Mouse (Mus musculus) megakaryocyte, embryonic 14.5 days (primary cell): ENCODE data around the gene Chn1. TPM values are rescaled to one million over a fixed set of nuclear protein-coding genes. Genes with fewer than 3 reads are reported as not detected.

Experiments used
- H3K27me3 ChIP-seq: replicated peaks from 2 replicates; pipeline ENCODE3; 2012; ENCODE audit warnings: inconsistent platforms
- H3K36me3 ChIP-seq: replicated peaks from 2 replicates; pipeline ENCODE3; 2012; ENCODE audit warnings: low read length, inconsistent platforms, mixed read lengths
- H3K4me1 ChIP-seq: 2 replicates; pipeline ENCODE4 v1.6.1; 2012; ENCODE audit warnings: inconsistent platforms
- H3K4me3 ChIP-seq: replicated peaks from 2 replicates; pipeline ENCODE3; 2012; ENCODE audit warnings: moderate library complexity, mild to moderate bottlenecking, inconsistent platforms
- H3K9me3 ChIP-seq: 2 replicates; pipeline ENCODE4 v1.6.1; 2012; ENCODE audit warnings: inconsistent platforms
- FLI1 ChIP-seq: IDR thresholded peaks from 2 replicates; pipeline ENCODE4 v1.6.1; 2012; ENCODE audit warnings: low read length, inconsistent platforms, mixed read lengths
- GATA1 ChIP-seq: IDR thresholded peaks from 3 replicates; pipeline ENCODE4 v1.6.1; 2012; ENCODE audit warnings: mixed read lengths, low read length, inconsistent platforms, borderline replicate concordance
- polyA plus RNA-seq: library from polyadenylated mRNA; stranded (reverse); fragments of >175 nt; gene quantifications from 2 replicates; pipeline ENCODE4 v1.2.3, GENCODE M21; 2012; ENCODE audit warnings: low replicate concordance; ENCODE audit not compliant: insufficient read depth

Chn1 gene
- polyA plus RNA-seq, 1 experiment, result 1.1 TPM

GRCm38 (mm10) chr2:73655663-73656062, 119.5 kb downstream of the Chn1 start:
- H3K36me3 ChIP-seq, result no peaks in the 10 kb centered on the region
- no peak for TF ChIP-seq GATA1
- no peak overlapping the region for H3K4me3 ChIP-seq
- peaks cover 8% of the 10 kb centered on the region for H3K27me3 ChIP-seq
- H3K4me1 ChIP-seq, result peaks cover 5% of the 10 kb centered on the region
- no peaks in the 10 kb centered on the region for H3K9me3 ChIP-seq

- Histone ChIP-seq H3K9me3 (no peaks in the 10 kb centered on the region), H3K4me1 (no peaks in the 10 kb centered on the region), H3K27me3 (peaks cover 8% of the 10 kb centered on the region), H3K4me3 (no peak overlapping the region), H3K36me3 (no peaks in the 10 kb centered on the region)
- TF ChIP-seq GATA1, result no peak
- TF ChIP-seq FLI1, result no peak
Observed at GRCm38 (mm10) chr2:73654892-73655243, 120.3 kb downstream of the Chn1 start.

- Histone ChIP-seq H3K36me3 (no peaks in the 10 kb centered on the region), H3K4me1 (no peaks in the 10 kb centered on the region), H3K4me3 (no peak overlapping the region), H3K9me3 (no peaks in the 10 kb centered on the region), H3K27me3 (peaks cover 8% of the 10 kb centered on the region)
- TF ChIP-seq FLI1 (no peak), GATA1 (no peak)
Observed at GRCm38 (mm10) chr2:73654059-73654891, 120.9 kb downstream of the Chn1 start.

- Histone ChIP-seq H3K36me3 (no peaks in the 10 kb centered on the region), H3K9me3 (0 out of 2 replicates have a peak, but pooled peaks cover 4% of the 10 kb centered on the region), H3K4me1 (peaks cover 3% of the 10 kb centered on the region), H3K4me3 (no peak overlapping the region), H3K27me3 (peaks cover 3% of the 10 kb centered on the region)
- TF ChIP-seq GATA1, result no peak
- no peak for TF ChIP-seq FLI1
Observed at GRCm38 (mm10) chr2:73637688-73638087, 137.5 kb downstream of the Chn1 start.

- Histone ChIP-seq H3K9me3 (0 out of 2 replicates have a peak, but pooled peaks cover 4% of the 10 kb centered on the region), H3K4me3 (no peak overlapping the region), H3K27me3 (peaks cover 3% of the 10 kb centered on the region), H3K36me3 (no peaks in the 10 kb centered on the region), H3K4me1 (peaks cover 10% of the 10 kb centered on the region)
- TF ChIP-seq FLI1 (no peak), GATA1 (no peak)
Observed at GRCm38 (mm10) chr2:73636387-73636786, 138.8 kb downstream of the Chn1 start.

GRCm38 (mm10) chr2:73631816-73632215, 143.3 kb downstream of the Chn1 start:
- H3K4me3 ChIP-seq, result no peak overlapping the region
- no peaks in the 10 kb centered on the region for H3K36me3 ChIP-seq
- H3K4me1 ChIP-seq, result peaks cover 7% of the 10 kb centered on the region
- H3K9me3 ChIP-seq, result no peaks in the 10 kb centered on the region
- peaks cover 3% of the 10 kb centered on the region for H3K27me3 ChIP-seq
- TF ChIP-seq GATA1, result no peak

- Histone ChIP-seq H3K27me3 (peaks cover 7% of the 10 kb centered on the region), H3K9me3 (no peaks in the 10 kb centered on the region), H3K4me1 (peaks cover 20% of the 10 kb centered on the region; the same call in 1 of the 2 replicates), H3K4me3 (no peak overlapping the region), H3K36me3 (no peaks in the 10 kb centered on the region)
- no peak for TF ChIP-seq GATA1
- no peak for TF ChIP-seq FLI1
Observed at GRCm38 (mm10) chr2:73618486-73619052, 156.6 kb downstream of the Chn1 start.

GRCm38 (mm10) chr2:73616434-73617057, 158.6 kb downstream of the Chn1 start:
- TF ChIP-seq FLI1 (no peak), GATA1 (no peak)
- peaks cover 8% of the 10 kb centered on the region for H3K27me3 ChIP-seq
- no peak overlapping the region for H3K4me3 ChIP-seq
- no peaks in the 10 kb centered on the region for H3K9me3 ChIP-seq
- peaks cover 38% of the 10 kb centered on the region for H3K4me1 ChIP-seq
- H3K36me3 ChIP-seq, result no peaks in the 10 kb centered on the region

GRCm38 (mm10) chr2:73615456-73615855, 159.7 kb downstream of the Chn1 start:
- TF ChIP-seq GATA1 (no peak), FLI1 (no peak)

GRCm38 (mm10) chr2:73614303-73614702, 160.8 kb downstream of the Chn1 start:
- H3K4me1 ChIP-seq, result peaks cover 46% of the 10 kb centered on the region
- H3K27me3 ChIP-seq, result peaks cover 8% of the 10 kb centered on the region
- no peak for TF ChIP-seq FLI1
- no peak for TF ChIP-seq GATA1
- no peaks in the 10 kb centered on the region for H3K9me3 ChIP-seq
- no peak overlapping the region for H3K4me3 ChIP-seq
- H3K36me3 ChIP-seq, result no peaks in the 10 kb centered on the region

More at GRCm38 (mm10) chr2:73615456-73615855, 159.7 kb downstream of the Chn1 start:
- H3K4me1 ChIP-seq, result peaks cover 39% of the 10 kb centered on the region
- no peaks in the 10 kb centered on the region for H3K9me3 ChIP-seq
- H3K36me3 ChIP-seq, result no peaks in the 10 kb centered on the region
- H3K27me3 ChIP-seq, result peaks cover 8% of the 10 kb centered on the region
- H3K4me3 ChIP-seq, result no peak overlapping the region

- Histone ChIP-seq H3K4me3 (no peak overlapping the region), H3K4me1 (peaks cover 53% of the 10 kb centered on the region), H3K36me3 (no peaks in the 10 kb centered on the region), H3K27me3 (peaks cover 8% of the 10 kb centered on the region), H3K9me3 (no peaks in the 10 kb centered on the region)
- TF ChIP-seq FLI1 (no peak), GATA1 (no peak)
Observed at GRCm38 (mm10) chr2:73612941-73613340, 162.2 kb downstream of the Chn1 start.
